Mouse (Mus musculus) kidney, embryonic 15.5 days (tissue): ENCODE measurements around the gene Klk6. TPM values are rescaled to one million over a fixed set of nuclear protein-coding genes. Genes with fewer than 3 reads are reported as not detected.

Experiments
- ATAC-seq: fragments of 200-750 bp; cut with Nextera tagmentation; replicated peaks from 2 replicates; pipeline ENCODE4 v1.8.0; 2017; ENCODE audit warnings: moderate TSS enrichment; ENCODE audit not compliant: low FRiP score
- H3K27ac ChIP-seq: fragments of 300-500 bp; sonication (generic); 2 replicates; pipeline ENCODE4 v1.5.1; 2015; ENCODE audit warnings: mild to moderate bottlenecking, inconsistent platforms
- H3K27me3 ChIP-seq: fragments of 300-500 bp; sonication (generic); 2 replicates; pipeline ENCODE4 v1.6.1; 2015; ENCODE audit warnings: inconsistent platforms
- H3K36me3 ChIP-seq: fragments of 300-500 bp; sonication (generic); 2 replicates; pipeline ENCODE4 v1.6.1; 2015; ENCODE audit warnings: inconsistent platforms
- H3K4me1 ChIP-seq: fragments of 300-500 bp; sonication (generic); 2 replicates; pipeline ENCODE4 v1.6.1; 2015; ENCODE audit warnings: inconsistent platforms
- H3K4me2 ChIP-seq: fragments of 300-500 bp; sonication (generic); 2 replicates; pipeline ENCODE4 v1.6.1; 2015; ENCODE audit warnings: moderate library complexity, mild to moderate bottlenecking, inconsistent platforms
- H3K4me3 ChIP-seq: fragments of 300-500 bp; sonication (generic); replicated peaks from 2 replicates; pipeline ENCODE4 v1.5.1; 2015; ENCODE audit warnings: mild to moderate bottlenecking, inconsistent platforms
- H3K9ac ChIP-seq: fragments of 300-500 bp; sonication (generic); 2 replicates; pipeline ENCODE4 v1.6.1; 2015; ENCODE audit warnings: mild to moderate bottlenecking, inconsistent platforms
- H3K9me3 ChIP-seq: fragments of 300-500 bp; sonication (generic); replicated peaks from 2 replicates; pipeline ENCODE4 v1.6.1; 2016; ENCODE audit warnings: inconsistent platforms
- WGBS: fragments of 180-500 bp; shearing (Covaris S2); methylation state at CpG from one replicate; pipeline ENCODE4 v1.1.7; 2015; ENCODE audit warnings: mixed read lengths; 5-methylcytosine and 5-hydroxymethylcytosine counted together
- polyA plus RNA-seq: library from polyadenylated mRNA; unstranded; fragments of >200 nt; fragmentation: Nextera tagmentation; extraction: Ambion mirVana; gene quantifications from 2 replicates; pipeline ENCODE4 v1.2.1, GENCODE M21; 2015

Gene Klk6
- polyA plus RNA-seq, result 0.18 TPM in 1 of 2 replicates, not detected in the other

- Histone ChIP-seq H3K36me3 (no peaks in the 10 kb centered on the region), H3K27ac (no peak within 1 kb of the TSS), H3K9me3 (no peaks in the 10 kb centered on the region), H3K4me1 (no peaks in the 10 kb centered on the region), H3K4me2 (no peak within 1 kb of the TSS), H3K27me3 (no peaks in the 10 kb centered on the region), H3K9ac (no peak within 1 kb of the TSS), H3K4me3 (no peak within 1 kb of the TSS)
- WGBS, result 83% methylated on average over 10 of the region's 10 CpGs
- ATAC-seq, result no peak
Observed at GRCm38 (mm10) chr7:43824199-43824598, at the start of gene Klk6. Gene Klk6, plus strand, starts transcription at chr7:43824499.

GRCm38 (mm10) chr7:43774802-43775201, 49.5 kb upstream of the Klk6 start:
- no peak overlapping the region for H3K27ac ChIP-seq
- ATAC-seq, result no peak
- H3K4me3 ChIP-seq, result no peak overlapping the region
- no peaks in the 10 kb centered on the region for H3K9me3 ChIP-seq
- no peak overlapping the region for H3K4me2 ChIP-seq
- no peaks in the 10 kb centered on the region for H3K27me3 ChIP-seq
- H3K36me3 ChIP-seq, result no peaks in the 10 kb centered on the region
- 70% methylated on average over 6 of the region's 6 CpGs for WGBS
- 0 out of 2 replicates have a peak, but pooled peaks cover 2% of the 10 kb centered on the region for H3K4me1 ChIP-seq
- H3K9ac ChIP-seq, result no peak overlapping the region

GRCm38 (mm10) chr7:43775311-43776057, 48.8 kb upstream of the Klk6 start:
- no peak overlapping the region for H3K27ac ChIP-seq
- no peak overlapping the region for H3K4me2 ChIP-seq

GRCm38 (mm10) chr7:43776506-43776905, 47.8 kb upstream of the Klk6 start:
- Histone ChIP-seq H3K36me3 (no peaks in the 10 kb centered on the region), H3K27me3 (no peaks in the 10 kb centered on the region), H3K9ac (no peak overlapping the region), H3K27ac (no peak overlapping the region), H3K4me3 (no peak overlapping the region), H3K9me3 (no peaks in the 10 kb centered on the region), H3K4me2 (no peak overlapping the region), H3K4me1 (peaks cover 7% of the 10 kb centered on the region; the same call in 1 of the 2 replicates)
- no peak for ATAC-seq
- WGBS, result 91% methylated on average over 5 of the region's 5 CpGs

More at GRCm38 (mm10) chr7:43775311-43776057, 48.8 kb upstream of the Klk6 start:
- no peaks in the 10 kb centered on the region for H3K27me3 ChIP-seq
- 0 out of 2 replicates have a peak, but pooled peaks cover 2% of the 10 kb centered on the region for H3K4me1 ChIP-seq
- H3K36me3 ChIP-seq, result no peaks in the 10 kb centered on the region
- no peak for ATAC-seq
- no peaks in the 10 kb centered on the region for H3K9me3 ChIP-seq
- 55% methylated on average over 7 of the region's 7 CpGs for WGBS
- H3K9ac ChIP-seq, result no peak overlapping the region
- no peak overlapping the region for H3K4me3 ChIP-seq

- no peak for ATAC-seq
- peaks cover 10% of the 10 kb centered on the region; the same call in 1 of the 2 replicates for H3K4me1 ChIP-seq
- no peaks in the 10 kb centered on the region for H3K9me3 ChIP-seq
- no peak overlapping the region for H3K4me3 ChIP-seq
- no peak overlapping the region for H3K27ac ChIP-seq
- no peaks in the 10 kb centered on the region for H3K36me3 ChIP-seq
- H3K4me2 ChIP-seq, result no peak overlapping the region
- H3K9ac ChIP-seq, result no peak overlapping the region
- WGBS, result 86% methylated on average over 12 of the region's 12 CpGs
- no peaks in the 10 kb centered on the region for H3K27me3 ChIP-seq
Observed at GRCm38 (mm10) chr7:43777423-43777822, 46.9 kb upstream of the Klk6 start.

- H3K9ac ChIP-seq, result no peak overlapping the region
- H3K9me3 ChIP-seq, result no peaks in the 10 kb centered on the region
- 92% methylated on average over 10 of the region's 10 CpGs for WGBS
- peaks cover 6% of the 10 kb centered on the region for H3K27me3 ChIP-seq
- H3K4me1 ChIP-seq, result peaks cover 16% of the 10 kb centered on the region
- H3K27ac ChIP-seq, result no peak overlapping the region
- no peak for ATAC-seq
- no peak overlapping the region for H3K4me2 ChIP-seq
- H3K36me3 ChIP-seq, result no peaks in the 10 kb centered on the region
- H3K4me3 ChIP-seq, result no peak overlapping the region
Observed at GRCm38 (mm10) chr7:43778176-43778970, 45.9 kb upstream of the Klk6 start.

- no peak overlapping the region for H3K9ac ChIP-seq
- 65% methylated on average over 6 of the region's 6 CpGs for WGBS
- peaks cover 13% of the 10 kb centered on the region for H3K4me1 ChIP-seq
- H3K27me3 ChIP-seq, result peaks cover 9% of the 10 kb centered on the region
- H3K27ac ChIP-seq, result no peak overlapping the region
- H3K4me3 ChIP-seq, result no peak overlapping the region
- no peak overlapping the region for H3K4me2 ChIP-seq
- no peaks in the 10 kb centered on the region for H3K9me3 ChIP-seq
- no peak for ATAC-seq
- no peaks in the 10 kb centered on the region for H3K36me3 ChIP-seq
Observed at GRCm38 (mm10) chr7:43780241-43780640, 44.1 kb upstream of the Klk6 start.

GRCm38 (mm10) chr7:43780746-43781145, 43.6 kb upstream of the Klk6 start, which contains the start of gene Klk10:
Gene Klk10, plus strand, starts transcription at chr7:43781035.
- Histone ChIP-seq H3K9me3 (no peaks in the 10 kb centered on the region), H3K4me3 (no peak within 1 kb of the TSS), H3K9ac (no peak within 1 kb of the TSS), H3K4me1 (peaks cover 13% of the 10 kb centered on the region), H3K4me2 (no peak within 1 kb of the TSS), H3K27me3 (peaks cover 9% of the 10 kb centered on the region), H3K36me3 (no peaks in the 10 kb centered on the region), H3K27ac (no peak within 1 kb of the TSS)
- 52% methylated on average over 5 of the region's 5 CpGs for WGBS
- ATAC-seq, result no peak

- H3K9me3 ChIP-seq, result no peaks in the 10 kb centered on the region
- peaks cover 13% of the 10 kb centered on the region for H3K4me1 ChIP-seq
- no peak for ATAC-seq
Observed at GRCm38 (mm10) chr7:43781541-43781940, 42.8 kb upstream of the Klk6 start.

GRCm38 (mm10) chr7:43782275-43783265, 41.7 kb upstream of the Klk6 start:
- H3K36me3 ChIP-seq, result no peaks in the 10 kb centered on the region
- ATAC-seq, result peak; percentile 93
- H3K4me1 ChIP-seq, result peaks cover 13% of the 10 kb centered on the region
- peaks cover 9% of the 10 kb centered on the region for H3K27me3 ChIP-seq
- H3K4me3 ChIP-seq, result peak overlapping the region; percentile 35
- H3K9ac ChIP-seq, result 0 out of 2 replicates have a peak overlapping the region, but pooled peaks have one; percentile 31
- no peaks in the 10 kb centered on the region for H3K9me3 ChIP-seq
- H3K4me2 ChIP-seq, result peak overlapping the region; percentile 71
- H3K27ac ChIP-seq, result no peak overlapping the region
- WGBS, result 6% methylated on average over 36 of the region's 36 CpGs

More at GRCm38 (mm10) chr7:43781541-43781940, 42.8 kb upstream of the Klk6 start:
- Histone ChIP-seq H3K36me3 (no peaks in the 10 kb centered on the region), H3K27me3 (peaks cover 9% of the 10 kb centered on the region), H3K4me2 (no peak overlapping the region), H3K4me3 (no peak overlapping the region), H3K27ac (no peak overlapping the region), H3K9ac (no peak overlapping the region)
- 88% methylated on average over 11 of the region's 11 CpGs for WGBS

GRCm38 (mm10) chr7:43785286-43785685, 39.0 kb upstream of the Klk6 start:
- H3K4me1 ChIP-seq, result peaks cover 13% of the 10 kb centered on the region
- ATAC-seq, result no peak
- 81% methylated on average over 1 of the region's 1 CpGs for WGBS

More at GRCm38 (mm10) chr7:43785286-43785685, 39.0 kb upstream of the Klk6 start:
- no peak overlapping the region for H3K4me2 ChIP-seq
- no peaks in the 10 kb centered on the region for H3K36me3 ChIP-seq
- H3K27me3 ChIP-seq, result peaks cover 9% of the 10 kb centered on the region
- H3K9me3 ChIP-seq, result no peaks in the 10 kb centered on the region
- H3K27ac ChIP-seq, result no peak overlapping the region
- no peak overlapping the region for H3K4me3 ChIP-seq
- H3K9ac ChIP-seq, result no peak overlapping the region
